ENCODE assay signal across 8 mouse cellular contexts in genomic region chrX:48124132-48125071, GRCm38 (mm10). TPM values are rescaled to one million over a fixed set of nuclear protein-coding genes. Genes with fewer than 3 reads are reported as not detected.
A peak's percentile ranks its signal among the peaks of the same experiment; 100 is the strongest.
DNase-seq lines count a peak whose midpoint lies in the region; ATAC-seq and TF ChIP-seq lines count a peak whose summit lies in the region.

No protein-coding gene starts in this region.

- no peak for TF ChIP-seq EP300 in ES-Bruce4 (IDR thresholded peaks at IDR 0.05; ENCODE audit: insufficient read depth, low read depth, low read length)

- no peaks in the 10 kb centered on the region for H3K36me3 ChIP-seq in ES-Bruce4 (ENCODE audit: control insufficient read depth, insufficient read depth, low read length, poor library complexity, severe bottlenecking)
- no peaks in the 10 kb centered on the region for H3K36me3 ChIP-seq in forebrain, embryonic 10.5 days (replicated peaks)
- H3K36me3 ChIP-seq in heart, embryonic 16.5 days (ENCODE audit: control insufficient read depth, insufficient read depth), result no peaks in the 10 kb centered on the region
- no peaks in the 10 kb centered on the region for H3K36me3 ChIP-seq in liver, embryonic 16.5 days (ENCODE audit: control insufficient read depth, insufficient read depth)

- H3K27me3 ChIP-seq in ES-Bruce4 (ENCODE audit: control insufficient read depth, insufficient read depth, low read length, poor library complexity, severe bottlenecking), result no peaks in the 10 kb centered on the region
- 0 out of 2 replicates have a peak, but pooled peaks cover 6% of the 10 kb centered on the region for H3K27me3 ChIP-seq in forebrain, embryonic 10.5 days (ENCODE audit: poor library complexity, severe bottlenecking)
- H3K27me3 ChIP-seq in heart, embryonic 16.5 days (ENCODE audit: control insufficient read depth, insufficient read depth, low read length), result peaks cover 2% of the 10 kb centered on the region; the same call in 1 of the 2 replicates
- no peaks in the 10 kb centered on the region for H3K27me3 ChIP-seq in liver, embryonic 16.5 days (ENCODE audit: control insufficient read depth, insufficient read depth, low read depth, low read length)

- no peaks in the 10 kb centered on the region for H3K9me3 ChIP-seq in ES-Bruce4 (replicated peaks; ENCODE audit: control insufficient read depth, insufficient read depth, low read length, poor library complexity, severe bottlenecking)
- no peaks in the 10 kb centered on the region for H3K9me3 ChIP-seq in forebrain, embryonic 10.5 days
- no peaks in the 10 kb centered on the region for H3K9me3 ChIP-seq in heart, embryonic 16.5 days (replicated peaks; ENCODE audit: control insufficient read depth, low read length)
- H3K9me3 ChIP-seq in liver, embryonic 16.5 days (replicated peaks; ENCODE audit: control insufficient read depth, low read length), result no peaks in the 10 kb centered on the region

- 0 out of 2 replicates have a peak, but pooled peaks have one; percentile 60 for ATAC-seq in heart, embryonic 16.5 days (replicated peaks; ENCODE audit: extremely low read depth, insufficient read depth, low FRiP score)
- ATAC-seq in liver, embryonic 16.5 days (ENCODE audit: low read depth), result peak; percentile 72

- H3K9ac ChIP-seq in ES-Bruce4 (ENCODE audit: low read depth, poor library complexity, severe bottlenecking), result no peak overlapping the region
- no peak overlapping the region for H3K9ac ChIP-seq in heart, embryonic 16.5 days (ENCODE audit: low read length)
- peak overlapping the region; percentile 39; the same call in 1 of the 2 replicates for H3K9ac ChIP-seq in liver, embryonic 16.5 days (ENCODE audit: low read depth, low read length)

- no peak for TF ChIP-seq POLR2A in ES-Bruce4 (IDR thresholded peaks at IDR 0.05; ENCODE audit: insufficient read depth, low read length)
- no peak for TF ChIP-seq POLR2A in brain, embryonic 14.5 days (IDR thresholded peaks at IDR 0.05; ENCODE audit: borderline replicate concordance, extremely low read depth, insufficient read depth, insufficient read length, poor library complexity, severe bottlenecking)
- TF ChIP-seq POLR2A in olfactory bulb, adult 2 months (IDR thresholded peaks at IDR 0.05; ENCODE audit: insufficient read depth, low read depth, low read length), result no peak

- 30% methylated on average over 17 of the region's 17 CpGs for WGBS in forebrain, embryonic 10.5 days
- WGBS in heart, embryonic 16.5 days, result 20% methylated on average over 17 of the region's 17 CpGs
- WGBS in liver, embryonic 16.5 days (ENCODE audit: insufficient replicate concordance), result 18% methylated on average over 17 of the region's 17 CpGs
- 22% methylated on average over 17 of the region's 17 CpGs for WGBS in olfactory bulb, adult 2 months

- no peaks in the 10 kb centered on the region for H3K4me1 ChIP-seq in ES-Bruce4 (ENCODE audit: control insufficient read depth, insufficient read depth, low read length)
- H3K4me1 ChIP-seq in forebrain, embryonic 10.5 days, result peaks cover 21% of the 10 kb centered on the region
- H3K4me1 ChIP-seq in heart, embryonic 16.5 days (ENCODE audit: control insufficient read depth, insufficient read depth, low read length), result 0 out of 2 replicates have a peak, but pooled peaks cover 2% of the 10 kb centered on the region
- no peaks in the 10 kb centered on the region; the same call in 1 of the 2 replicates for H3K4me1 ChIP-seq in liver, embryonic 16.5 days (ENCODE audit: control insufficient read depth, low read depth, low read length)
- peaks cover 3% of the 10 kb centered on the region; the same call in 1 of the 2 replicates for H3K4me1 ChIP-seq in olfactory bulb, adult 2 months (ENCODE audit: control insufficient read depth, insufficient read depth, low read length)

- no peak overlapping the region for H3K27ac ChIP-seq in ES-Bruce4 (ENCODE audit: insufficient read depth, low read length)
- no peak overlapping the region for H3K27ac ChIP-seq in forebrain, embryonic 10.5 days
- no peak overlapping the region for H3K27ac ChIP-seq in heart, embryonic 16.5 days (ENCODE audit: low read length)
- H3K27ac ChIP-seq in liver, embryonic 16.5 days (ENCODE audit: low read length), result no peak overlapping the region
- H3K27ac ChIP-seq in olfactory bulb, adult 2 months (ENCODE audit: insufficient read depth, low read depth, low read length), result no peak overlapping the region

- DNase-seq in brain, embryonic 14.5 days (ENCODE audit: low read depth), result peak; percentile 56
- DNase-seq in forebrain, embryonic 10.5 days (ENCODE audit: extremely low spot score, low spot score), result peak; percentile 45
- DNase-seq in kidney, postnatal 10 days, result peak; percentile 75
- DNase-seq in thymus, postnatal 25 days, result peak; percentile 72

- TF ChIP-seq CTCF in ES-Bruce4 (IDR thresholded peaks at IDR 0.05; ENCODE audit: low read depth, low read length), result peak; percentile 64
- TF ChIP-seq CTCF in brain, embryonic 14.5 days (IDR thresholded peaks at IDR 0.05; ENCODE audit: borderline replicate concordance, extremely low read depth, insufficient read depth, insufficient read length), result peak; percentile 59
- no peak for TF ChIP-seq CTCF in olfactory bulb, adult 2 months (IDR thresholded peaks at IDR 0.05; ENCODE audit: insufficient read depth, low read depth, low read length)

- peak overlapping the region; percentile 58 for H3K4me2 ChIP-seq in heart, embryonic 16.5 days (ENCODE audit: low read depth, low read length)
- peak overlapping the region; percentile 46 for H3K4me2 ChIP-seq in liver, embryonic 16.5 days (ENCODE audit: low read depth, low read length)

- no peak overlapping the region for H3K4me3 ChIP-seq in ES-Bruce4 (ENCODE audit: low read depth, low read length)
- peak overlapping the region; percentile 10; the same call in 1 of the 2 replicates for H3K4me3 ChIP-seq in forebrain, embryonic 10.5 days
- H3K4me3 ChIP-seq in heart, embryonic 16.5 days (ENCODE audit: low read length), result peak overlapping the region; percentile 23
- H3K4me3 ChIP-seq in liver, embryonic 16.5 days (ENCODE audit: low read depth, low read length), result peak overlapping the region; percentile 29
- H3K4me3 ChIP-seq in olfactory bulb, adult 2 months (ENCODE audit: insufficient read depth, low read depth, low read length), result 0 out of 2 replicates have a peak overlapping the region, but pooled peaks have one; percentile 13

RNA-seq across cellular contexts. Expression of gene Xpnpep2, which starts 15.9 kb away (rescaled TPM):
- polyA plus RNA-seq in ES-Bruce4 (2011; ENCODE audit: insufficient read depth, insufficient read length, low read depth, missing spikeins), result 0.21 TPM in 1 of 2 replicates, not detected in the other
- 0.53 and 0.90 TPM in 2 replicates for polyA plus RNA-seq in brain, embryonic 14.5 days (2012; rRNA removed)
- 0.66 and 0.74 TPM in 2 replicates for polyA plus RNA-seq in forebrain, embryonic 10.5 days (2016; fragmentation: Nextera tagmentation; extraction: Ambion mirVana)
- polyA plus RNA-seq in heart, embryonic 16.5 days (2015; fragmentation: Nextera tagmentation; extraction: Ambion mirVana), result 0.84 and 0.98 TPM in 2 replicates
- polyA plus RNA-seq in liver, embryonic 16.5 days (2015; fragmentation: Nextera tagmentation; extraction: Ambion mirVana), result 0.04 TPM in 1 of 2 replicates, not detected in the other
- polyA plus RNA-seq in olfactory bulb, adult 2 months (2012; ENCODE audit: insufficient read depth, insufficient read length, low replicate concordance, missing spikeins), result not detected in 2 replicates

RNA-seq across cellular contexts. Expression of gene Sash3, which starts 21.8 kb away (rescaled TPM):
- not detected in 2 replicates for polyA plus RNA-seq in ES-Bruce4 (2011; ENCODE audit: insufficient read depth, insufficient read length, low read depth, missing spikeins)
- 0.83 and 1.0 TPM in 2 replicates for polyA plus RNA-seq in brain, embryonic 14.5 days (2012; rRNA removed)
- polyA plus RNA-seq in forebrain, embryonic 10.5 days (2016; fragmentation: Nextera tagmentation; extraction: Ambion mirVana), result 1.0 and 1.4 TPM in 2 replicates
- polyA plus RNA-seq in heart, embryonic 16.5 days (2015; fragmentation: Nextera tagmentation; extraction: Ambion mirVana), result 8.8 and 22.3 TPM in 2 replicates
- 9.6 and 9.7 TPM in 2 replicates for polyA plus RNA-seq in liver, embryonic 16.5 days (2015; fragmentation: Nextera tagmentation; extraction: Ambion mirVana)
- polyA plus RNA-seq in olfactory bulb, adult 2 months (2012; ENCODE audit: insufficient read depth, insufficient read length, low replicate concordance, missing spikeins), result not detected in 2 replicates
